Mouse (Mus musculus) spleen, adult 10 weeks (tissue): Measurements from ENCODE around the gene Gm3755. TPM values are rescaled to one million over a fixed set of nuclear protein-coding genes. Genes with fewer than 3 reads are reported as not detected.

ENCODE experiments used
- polyA plus RNA-seq: library from polyadenylated mRNA; stranded (reverse); fragments of 350-450 nt; fragmentation: Illumina TruSeq; extraction: RNeasy Lipid Tissue Mini Kit (QIAGEN cat#74804); gene quantifications from one replicate; pipeline ENCODE4 v1.2.3, GENCODE M21; 2015; ENCODE audit warnings: low replicate concordance; ENCODE audit not compliant: insufficient read depth

Gene Gm3755
- polyA plus RNA-seq, result not detected

GRCm38 (mm10) chr14:7450817-7451216 lies at the start of gene Gm3755:
Gene Gm3755 (minus strand): TSS chr14:7450917.

GRCm38 (mm10) chr14:7483662-7484061 lies 32.9 kb upstream of the Gm3755 start, which contains the start of gene Gm3752:
Gene Gm3752 (minus strand): TSS chr14:7483762.

Other genes starting within 250 kb of the Gm3755 start
- gene Gm3727, start 186.2 kb downstream of the Gm3755 start, polyA plus RNA-seq, result not detected
- gene Gm3739, start 135.9 kb downstream of the Gm3755 start, polyA plus RNA-seq, result 1.9 TPM
- not detected for gene Gm5797, start 118.5 kb downstream of the Gm3755 start, polyA plus RNA-seq
- gene Gm8374, start 85.8 kb downstream of the Gm3755 start, polyA plus RNA-seq, result not detected
- 0.35 TPM for gene Gm3752, start 32.8 kb upstream of the Gm3755 start, polyA plus RNA-seq
- gene Gm3558, start 117.6 kb upstream of the Gm3755 start, polyA plus RNA-seq, result 0.29 TPM
- gene Gm10338, start 144.7 kb upstream of the Gm3755 start, polyA plus RNA-seq, result not detected
- not detected for gene Gm10128, start 193.1 kb upstream of the Gm3755 start, polyA plus RNA-seq